Mouse (Mus musculus) myocyte (in vitro differentiated cells): ENCODE measurements around the gene Mepce. TPM values are rescaled to one million over a fixed set of nuclear protein-coding genes. Genes with fewer than 3 reads are reported as not detected.

Source experiments
- H3K27me3 ChIP-seq: one replicate; pipeline ENCODE4 v1.6.1; 2011; ENCODE audit not compliant: control insufficient read depth, insufficient read depth, insufficient read length
- H3K36me3 ChIP-seq: one replicate; pipeline ENCODE4 v1.6.1; 2011; ENCODE audit not compliant: control insufficient read depth, insufficient read depth
- H3K4me2 ChIP-seq: one replicate; pipeline ENCODE4 v1.6.1; 2011; ENCODE audit warnings: low read depth, control low read depth
- H3K4me3 ChIP-seq: one replicate; pipeline ENCODE4 v1.5.1; 2011; ENCODE audit warnings: mild to moderate bottlenecking, control low read depth, moderate library complexity
- H3K79me2 ChIP-seq: one replicate; pipeline ENCODE4 v1.6.1; 2011; ENCODE audit not compliant: control insufficient read depth, insufficient read depth
- H3ac ChIP-seq: one replicate; pipeline ENCODE4 v1.6.1; 2011; ENCODE audit not compliant: control insufficient read depth, insufficient read length
- CEBPB ChIP-seq: IDR thresholded peaks from 2 replicates; pipeline ENCODE4 v1.6.1; 2011; ENCODE audit warnings: mild to moderate bottlenecking, moderate library complexity; ENCODE audit not compliant: poor library complexity, insufficient read depth, severe bottlenecking
- E2F4 ChIP-seq: IDR thresholded peaks from one replicate; pipeline ENCODE4 v1.6.1; 2011; ENCODE audit warnings: mild to moderate bottlenecking, control low read depth, moderate library complexity; ENCODE audit not compliant: insufficient read depth
- MAX ChIP-seq: IDR thresholded peaks from one replicate; pipeline ENCODE4 v1.6.1; 2011; ENCODE audit warnings: low read depth, mild to moderate bottlenecking, control low read depth
- MYOD1 ChIP-seq, 3 experiments: IDR thresholded peaks; one replicate each; pipeline ENCODE4 v1.6.1; 2011; ENCODE audit warnings: control low read depth in 2 of 3, low read depth in 2 of 3, mild to moderate bottlenecking in 2 of 3, moderate library complexity in 1 of 3; ENCODE audit not compliant: insufficient read length in 2 of 3, control insufficient read depth in 1 of 3
- MYOG ChIP-seq, 3 experiments: IDR thresholded peaks; one replicate each; pipeline ENCODE4 v1.6.1; 2011; ENCODE audit warnings: control low read depth in 2 of 3, low read depth in 2 of 3, mild to moderate bottlenecking in 2 of 3; ENCODE audit not compliant: insufficient read length in 2 of 3, control insufficient read depth in 1 of 3, insufficient read depth in 1 of 3
- POLR2A ChIP-seq: IDR thresholded peaks from one replicate; pipeline ENCODE4 v1.6.1; 2011; ENCODE audit warnings: low read depth, mild to moderate bottlenecking, control low read depth, moderate library complexity; ENCODE audit not compliant: insufficient read length
- POLR2AphosphoS2 ChIP-seq: IDR thresholded peaks from one replicate; pipeline ENCODE4 v1.6.1; 2011; ENCODE audit warnings: low read depth, control low read depth; ENCODE audit not compliant: insufficient read length
- REST ChIP-seq: IDR thresholded peaks from one replicate; pipeline ENCODE4 v1.6.1; 2011; ENCODE audit warnings: mild to moderate bottlenecking, control low read depth, moderate library complexity; ENCODE audit not compliant: insufficient read depth, insufficient read length
- SRF ChIP-seq: IDR thresholded peaks from one replicate; pipeline ENCODE4 v1.6.1; 2011; ENCODE audit warnings: low read depth; ENCODE audit not compliant: control insufficient read depth, insufficient read length
- TCF12 ChIP-seq: IDR thresholded peaks from one replicate; pipeline ENCODE4 v1.6.1; 2011; ENCODE audit warnings: mild to moderate bottlenecking, control low read depth; ENCODE audit not compliant: poor library complexity, insufficient read depth, severe bottlenecking
- TCF3 ChIP-seq: IDR thresholded peaks from one replicate; pipeline ENCODE4 v1.6.1; 2011; ENCODE audit warnings: low read depth, control low read depth; ENCODE audit not compliant: insufficient read length
- USF1 ChIP-seq: IDR thresholded peaks from one replicate; pipeline ENCODE4 v1.6.1; 2011; ENCODE audit warnings: low read depth, mild to moderate bottlenecking, control low read depth, moderate library complexity
- polyA plus RNA-seq: library from polyadenylated mRNA; unstranded; fragments of >200 nt; fragmentation: generic; extraction: Trizol; gene quantifications from one replicate; pipeline ENCODE4 v1.2.1, GENCODE M21; 2012; ENCODE audit warnings: missing spikeins

The Mepce gene
- polyA plus RNA-seq, 1 experiment, result 34.4 TPM

GRCm38 (mm10) chr5:137772755-137773154, 14.7 kb downstream of the Mepce start:
- Histone ChIP-seq H3K79me2 (no peaks in the 10 kb centered on the region), H3K4me2 (no peak overlapping the region), H3ac (no peak overlapping the region), H3K36me3 (no peaks in the 10 kb centered on the region), H3K4me3 (no peak overlapping the region), H3K27me3 (no peaks in the 10 kb centered on the region)
- TF ChIP-seq TCF3 (no peak), CEBPB (no peak), REST (no peak), TCF12 (no peak), E2F4 (no peak), POLR2AphosphoS2 (no peak), SRF (no peak), MYOG (IDR thresholded peaks at IDR 0.05; ENCODE audit: control insufficient read depth in 1 of 3, insufficient read depth in 1 of 3, insufficient read length in 2 of 3, low read depth in 2 of 3) (no peak)

DNA sequence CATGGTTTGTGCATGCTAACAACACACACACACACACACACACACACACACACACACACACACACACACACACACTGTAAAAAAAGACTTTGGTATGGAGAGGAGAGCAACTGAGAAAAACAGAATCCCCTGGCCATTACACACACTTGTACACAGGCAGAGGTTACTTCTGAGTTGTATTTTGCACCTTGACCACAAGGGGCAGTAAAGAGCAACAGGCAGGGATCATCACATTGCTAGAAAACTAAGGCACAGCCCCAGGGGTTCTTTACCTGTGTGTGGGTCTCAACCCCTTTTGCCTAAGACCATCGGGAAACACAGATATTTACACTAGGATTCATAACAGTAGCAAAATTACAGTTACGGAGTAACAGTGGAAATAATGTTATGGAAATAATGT, 16.7 kb downstream of the Mepce start:
- no peak for TF ChIP-seq MYOD1 (IDR thresholded peaks at IDR 0.05; ENCODE audit: control insufficient read depth in 1 of 3, insufficient read length in 2 of 3, low read depth in 2 of 3)
- no peak for TF ChIP-seq MYOG (IDR thresholded peaks at IDR 0.05; ENCODE audit: control insufficient read depth in 1 of 3, insufficient read depth in 1 of 3, insufficient read length in 2 of 3, low read depth in 2 of 3)
- TF ChIP-seq POLR2AphosphoS2, result no peak
- no peak for TF ChIP-seq REST
- no peak for TF ChIP-seq USF1
- TF ChIP-seq MAX, result no peak
- no peak for TF ChIP-seq SRF
- no peak for TF ChIP-seq TCF12
- no peak overlapping the region for H3K4me3 ChIP-seq
- no peaks in the 10 kb centered on the region for H3K79me2 ChIP-seq

DNA sequence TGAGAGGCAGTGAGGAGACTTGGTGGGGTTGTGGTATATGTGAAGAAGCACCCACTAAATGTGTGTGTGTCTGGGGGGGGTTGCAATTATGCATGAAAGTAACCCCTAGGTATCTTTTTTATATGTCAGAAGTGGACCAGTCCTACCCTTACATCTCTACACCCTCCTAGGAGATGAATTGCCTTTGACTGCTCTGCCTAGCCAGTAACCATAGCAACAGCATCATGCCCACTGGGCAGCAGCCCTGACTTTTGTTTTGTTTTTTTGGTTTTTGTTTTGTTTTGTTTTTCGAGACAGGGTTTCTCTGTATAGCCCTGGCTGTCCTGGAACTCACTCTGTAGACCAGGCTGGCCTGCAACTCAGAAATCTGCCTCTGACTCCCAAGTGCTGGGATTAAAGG, 19.0 kb downstream of the Mepce start:
- TF ChIP-seq POLR2AphosphoS2, result no peak
- TF ChIP-seq E2F4, result no peak
- no peak for TF ChIP-seq REST
- no peak for TF ChIP-seq TCF12
- no peak for TF ChIP-seq CEBPB
- TF ChIP-seq SRF, result no peak
- no peak for TF ChIP-seq USF1
- TF ChIP-seq MYOD1 (IDR thresholded peaks at IDR 0.05; ENCODE audit: control insufficient read depth in 1 of 3, insufficient read length in 2 of 3, low read depth in 2 of 3), result no peak
- TF ChIP-seq MYOG (IDR thresholded peaks at IDR 0.05; ENCODE audit: control insufficient read depth in 1 of 3, insufficient read depth in 1 of 3, insufficient read length in 2 of 3, low read depth in 2 of 3), result no peak
- no peak for TF ChIP-seq POLR2A
- TF ChIP-seq TCF3, result no peak
- TF ChIP-seq MAX, result no peak
- H3K27me3 ChIP-seq, result no peaks in the 10 kb centered on the region
- no peak overlapping the region for H3K4me2 ChIP-seq
- no peak overlapping the region for H3ac ChIP-seq
- no peaks in the 10 kb centered on the region for H3K79me2 ChIP-seq
- H3K36me3 ChIP-seq, result no peaks in the 10 kb centered on the region
- no peak overlapping the region for H3K4me3 ChIP-seq

More for the DNA sequence above, 16.7 kb downstream of the Mepce start:
- Histone ChIP-seq H3K4me2 (no peak overlapping the region), H3K27me3 (no peaks in the 10 kb centered on the region), H3ac (no peak overlapping the region), H3K36me3 (no peaks in the 10 kb centered on the region)

DNA sequence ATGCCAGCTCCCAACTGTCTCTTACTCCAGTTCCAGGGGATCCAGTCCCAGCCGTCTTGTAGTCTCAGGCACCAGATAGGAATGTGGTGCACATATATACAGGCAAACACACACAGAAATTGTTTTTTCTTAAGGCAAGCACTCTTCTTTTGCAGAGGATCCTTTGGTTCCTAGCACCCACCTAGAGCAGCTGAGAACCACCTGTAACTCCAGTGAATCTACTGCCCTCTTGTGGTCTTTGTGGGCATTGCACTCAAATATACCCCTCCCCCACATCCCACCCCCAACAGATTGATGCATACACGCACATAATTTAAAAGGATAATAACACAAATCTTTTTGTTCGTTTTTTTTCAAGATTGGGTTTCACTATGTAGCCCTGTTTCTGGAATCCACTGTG, 21.2 kb downstream of the Mepce start:
- H3K4me2 ChIP-seq, result no peak overlapping the region
- no peaks in the 10 kb centered on the region for H3K79me2 ChIP-seq
- no peak overlapping the region for H3K4me3 ChIP-seq
- H3K27me3 ChIP-seq, result no peaks in the 10 kb centered on the region
- H3K36me3 ChIP-seq, result no peaks in the 10 kb centered on the region
- H3ac ChIP-seq, result no peak overlapping the region
- TF ChIP-seq POLR2A, result no peak
- TF ChIP-seq MYOG (IDR thresholded peaks at IDR 0.05; ENCODE audit: control insufficient read depth in 1 of 3, insufficient read depth in 1 of 3, insufficient read length in 2 of 3, low read depth in 2 of 3), result no peak
- TF ChIP-seq USF1, result no peak
- no peak for TF ChIP-seq MYOD1 (IDR thresholded peaks at IDR 0.05; ENCODE audit: control insufficient read depth in 1 of 3, insufficient read length in 2 of 3, low read depth in 2 of 3)
- TF ChIP-seq SRF, result no peak
- TF ChIP-seq E2F4, result no peak
- TF ChIP-seq POLR2AphosphoS2, result no peak
- no peak for TF ChIP-seq REST
- no peak for TF ChIP-seq TCF12
- no peak for TF ChIP-seq CEBPB
- TF ChIP-seq TCF3, result no peak
- TF ChIP-seq MAX, result no peak
